Mouse (Mus musculus) cerebellum, adult 9-10 months (tissue): ENCODE results near the gene Atic.

Experiments used
- DNase-seq: peaks from one replicate; pipeline ENCODE4 v3.0.0; 2022

The Atic gene

GRCm38 (mm10) chr1:71595365-71595764 lies 38.4 kb downstream of the Atic start:
- DNase-seq, result no peak

DNA sequence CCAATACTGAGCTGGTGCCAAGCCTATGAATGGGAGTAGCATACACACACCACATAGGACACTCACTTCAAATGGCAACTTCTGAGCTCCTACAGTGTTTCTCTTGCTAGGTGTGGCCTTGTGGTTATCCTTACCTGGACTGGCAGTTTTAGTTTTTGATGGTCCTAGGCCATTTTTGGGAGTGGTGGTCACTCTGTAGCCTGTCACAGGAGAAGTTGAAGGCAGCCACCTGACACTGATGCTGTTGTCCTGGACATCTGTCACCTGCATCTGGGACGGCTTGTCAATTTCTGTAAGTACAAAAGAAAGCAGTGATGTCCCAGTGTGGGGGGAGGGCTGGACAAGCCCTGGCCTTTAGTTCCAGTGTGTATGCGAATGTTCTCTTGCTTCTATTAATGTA lies 48.8 kb downstream of the Atic start:
- DNase-seq, result no peak

- DNase-seq, result no peak
Observed at GRCm38 (mm10) chr1:71606600-71607325, 49.8 kb downstream of the Atic start.

- no peak for DNase-seq
Observed at GRCm38 (mm10) chr1:71609057-71609775, 52.3 kb downstream of the Atic start.

- no peak for DNase-seq
Observed at GRCm38 (mm10) chr1:71609916-71610315, 53.0 kb downstream of the Atic start.

DNA sequence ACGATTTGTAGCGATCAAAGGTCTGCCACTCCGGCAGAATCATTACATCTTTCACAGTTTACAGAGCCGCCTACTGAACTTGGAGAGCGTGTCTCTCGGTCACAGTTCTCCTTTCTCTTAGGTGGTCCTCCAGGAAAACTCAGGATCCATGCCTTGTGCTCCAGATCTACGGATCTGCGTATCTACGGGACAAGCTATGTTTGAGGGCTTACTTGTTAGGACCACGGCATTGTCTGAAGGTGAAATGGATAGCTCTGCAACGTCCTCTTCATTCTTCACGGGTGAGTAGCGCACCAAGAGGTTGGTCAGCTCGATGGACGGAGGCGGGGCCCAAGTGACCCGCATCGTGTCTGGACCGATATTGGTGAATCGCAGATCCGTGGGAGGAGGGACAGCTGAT lies 55.3 kb downstream of the Atic start:
- no peak for DNase-seq

DNA sequence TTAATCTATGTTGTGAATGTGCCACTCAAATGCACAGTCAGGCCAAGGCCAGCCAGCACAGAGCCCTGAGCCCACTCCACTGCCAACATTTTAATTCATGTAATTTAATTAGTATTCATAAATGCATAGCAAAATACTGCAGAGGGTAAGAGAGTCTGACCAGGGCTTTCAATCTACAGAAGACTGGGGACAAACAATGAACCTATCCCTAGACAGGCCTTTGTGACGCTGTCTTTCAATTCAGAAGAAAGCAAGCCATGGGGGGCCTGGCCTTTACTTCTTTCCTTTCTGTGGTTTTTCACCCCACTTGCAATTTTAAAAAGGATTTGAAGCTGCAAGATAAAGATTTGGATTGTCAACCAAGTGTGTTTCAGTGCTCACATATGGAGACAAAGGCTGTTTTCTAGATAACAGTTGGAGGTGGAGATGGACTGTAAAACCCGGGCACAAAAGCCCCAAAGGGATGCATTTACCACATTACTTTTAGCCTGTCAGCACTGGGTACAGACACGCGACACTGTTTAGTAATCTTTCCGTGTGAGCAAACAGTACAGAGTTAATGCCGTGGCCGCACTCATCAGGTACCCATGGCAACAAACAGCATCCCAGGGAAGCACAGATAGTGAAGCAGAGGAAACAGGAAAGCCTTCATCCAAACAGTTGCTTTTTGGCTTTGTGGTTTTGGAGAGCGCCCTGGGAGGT lies 57.7 kb downstream of the Atic start:
- DNase-seq, result no peak

GRCm38 (mm10) chr1:71621526-71621925 lies 64.6 kb downstream of the Atic start:
- DNase-seq, result no peak

GRCm38 (mm10) chr1:71623625-71624024 lies 66.7 kb downstream of the Atic start:
- DNase-seq, result no peak
